Mouse (Mus musculus) natural killer cell, adult 2 months (primary cell): ENCODE measurements at regions not wholly inside any gene's neighbourhood (a gene's known extent, or its start where the extent isn't known, plus 50 kb on each side); places are given as distances from the start of the nearest gene placed in this dataset.

Source experiments
- DNase-seq, 2 experiments: peaks; one replicate each; pipeline ENCODE4 v3.0.0; 2022; ENCODE audit warnings: low spot score in 2 of 2

DNA sequence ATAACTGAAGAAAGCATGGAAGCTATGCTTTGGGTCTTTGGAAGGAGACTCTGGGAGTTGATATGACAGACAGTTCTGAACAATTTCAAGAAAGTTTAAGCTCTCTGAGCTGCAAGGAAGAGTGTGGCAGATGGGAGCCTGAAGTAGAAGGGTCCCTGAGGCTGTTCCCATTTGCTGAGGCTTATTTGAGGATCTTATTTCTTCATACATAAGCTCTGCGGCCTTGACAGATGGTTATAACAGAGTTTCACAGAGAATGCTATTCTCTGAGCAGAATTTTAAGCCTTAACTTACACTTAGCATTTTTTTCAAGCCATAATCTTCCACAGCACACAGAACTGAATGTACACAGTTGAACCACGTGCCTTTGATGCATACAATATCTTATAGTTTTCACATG lies 278.7 kb downstream of the Plk2 start:
- DNase-seq: no peak

DNA sequence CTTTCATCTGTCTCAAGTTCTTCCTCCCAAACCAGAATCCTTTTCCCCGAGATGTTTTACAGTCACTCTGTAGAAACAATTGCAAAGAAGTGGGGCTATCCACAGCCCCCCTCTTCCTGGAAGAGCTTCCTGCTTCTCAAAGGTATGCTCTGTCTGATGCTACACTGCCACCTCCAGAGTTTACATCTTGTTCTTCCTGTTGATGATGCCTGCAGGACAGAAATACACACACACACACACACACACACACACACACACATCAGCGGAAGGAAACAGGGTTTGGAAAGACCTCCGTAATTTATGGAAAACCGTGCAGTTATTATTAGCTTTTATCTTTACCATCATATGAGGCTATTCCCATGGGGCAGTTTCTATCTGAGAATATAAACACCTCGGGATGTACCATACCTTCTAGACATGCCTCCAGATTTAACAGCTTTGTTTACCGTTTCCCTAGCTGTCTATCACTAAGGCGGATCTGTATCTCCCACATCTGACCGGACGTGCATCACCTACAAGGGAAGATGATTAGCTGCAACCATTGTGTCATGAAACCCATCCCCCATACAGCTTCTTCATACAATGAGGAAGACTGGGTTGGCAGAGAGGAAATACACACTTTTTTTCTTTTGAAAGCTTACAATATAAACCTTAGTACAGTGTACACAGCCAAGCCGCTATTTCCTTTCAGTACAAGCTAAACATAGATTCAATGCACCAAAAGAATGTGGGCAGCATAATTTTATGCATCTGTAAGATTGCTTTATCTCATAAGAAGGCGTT lies 288.6 kb downstream of the Plk2 start:
- DNase-seq: no peak

DNA sequence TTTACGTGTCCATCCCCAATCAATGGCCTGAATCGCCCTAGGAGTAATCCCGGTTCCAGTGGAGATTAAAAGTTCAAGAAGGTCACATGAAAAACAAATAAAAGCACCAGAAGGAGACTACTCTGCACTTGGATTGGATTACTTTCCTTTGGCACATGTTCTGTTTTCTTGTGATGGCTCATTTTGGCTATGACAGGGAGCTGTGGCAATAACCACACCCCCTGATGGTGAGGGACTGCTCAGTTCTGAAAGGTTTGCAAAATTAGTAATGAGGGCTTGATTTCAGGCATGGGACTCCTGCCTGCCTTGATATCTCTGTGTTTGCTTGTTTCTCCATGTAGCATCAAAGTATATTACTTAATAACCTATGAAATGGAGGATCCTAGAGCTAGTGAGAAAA lies 293.9 kb downstream of the Plk2 start:
- DNase-seq: no peak

DNA sequence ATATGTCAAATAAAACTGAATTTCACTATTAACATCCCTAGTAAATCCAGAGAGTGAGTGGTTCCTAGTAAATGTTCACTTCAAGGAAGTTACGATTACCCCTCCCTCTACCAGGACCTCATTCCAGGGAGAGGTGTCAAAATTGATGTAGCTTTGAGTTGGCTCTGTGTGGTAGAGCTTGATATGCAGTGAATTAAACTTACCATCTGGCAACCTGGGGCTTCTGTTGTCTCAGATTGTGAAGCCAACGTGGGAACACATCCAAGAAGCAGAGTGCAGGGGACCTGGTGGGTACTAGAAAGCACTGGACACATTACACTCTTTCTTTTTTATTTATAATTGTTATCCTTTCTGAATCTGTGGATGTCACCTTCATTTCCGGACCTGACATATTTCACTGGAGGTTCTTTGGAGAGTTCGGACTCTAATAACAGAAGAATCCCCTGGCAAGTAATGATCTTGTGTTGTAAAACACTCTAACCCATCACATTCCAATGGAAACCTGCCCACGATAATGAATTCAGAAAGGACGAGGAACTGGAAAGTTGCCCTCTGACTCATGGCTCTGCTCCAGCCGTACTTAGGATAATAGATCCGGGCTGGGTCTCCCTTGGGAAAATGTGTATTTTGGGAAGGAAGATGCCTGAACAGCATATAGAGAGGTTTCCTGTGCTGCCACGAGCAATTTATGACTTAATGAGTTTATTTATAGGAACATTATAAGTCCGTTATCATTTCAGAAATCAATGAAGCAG lies 295.8 kb downstream of the Plk2 start:
- no peak for DNase-seq

DNA sequence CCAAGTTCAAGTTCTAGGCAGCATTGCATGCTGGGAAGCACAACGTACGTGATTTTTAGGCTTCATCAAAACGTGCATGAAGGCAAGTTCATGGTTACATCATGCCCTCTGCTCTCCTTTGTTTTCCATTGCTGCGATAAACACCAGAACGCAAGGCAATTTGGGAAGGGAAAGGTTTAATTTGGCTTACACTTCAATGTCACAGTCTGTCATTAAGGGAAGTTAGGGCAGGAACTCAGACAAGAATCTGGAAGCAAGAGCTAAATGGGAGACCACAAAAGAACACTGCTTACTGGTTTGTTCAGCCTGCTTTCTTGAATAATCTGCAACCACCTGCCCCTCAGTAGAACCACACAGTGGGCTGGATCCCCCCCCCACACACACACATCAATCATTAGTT lies 297.9 kb downstream of the Plk2 start:
- no peak for DNase-seq

DNA sequence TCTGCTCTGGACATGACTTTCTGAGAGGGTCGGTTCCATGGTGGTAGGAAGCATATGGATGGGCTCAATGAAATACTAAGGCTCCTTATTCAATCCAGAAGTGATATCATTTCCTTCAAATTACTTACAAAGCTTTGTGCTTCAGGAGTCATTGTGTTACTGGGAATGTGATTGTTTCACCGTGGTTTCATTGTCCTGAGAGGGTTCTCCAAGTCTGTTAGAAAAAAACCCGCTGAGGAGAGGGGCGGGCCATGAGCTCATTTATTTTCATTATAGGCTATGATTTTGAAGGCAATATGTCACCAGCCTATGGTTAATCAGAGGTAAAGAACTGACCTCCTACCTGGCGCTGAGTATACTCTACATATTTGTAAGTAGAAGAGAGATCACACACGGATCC lies 300.0 kb downstream of the Plk2 start:
- DNase-seq: no peak

DNA sequence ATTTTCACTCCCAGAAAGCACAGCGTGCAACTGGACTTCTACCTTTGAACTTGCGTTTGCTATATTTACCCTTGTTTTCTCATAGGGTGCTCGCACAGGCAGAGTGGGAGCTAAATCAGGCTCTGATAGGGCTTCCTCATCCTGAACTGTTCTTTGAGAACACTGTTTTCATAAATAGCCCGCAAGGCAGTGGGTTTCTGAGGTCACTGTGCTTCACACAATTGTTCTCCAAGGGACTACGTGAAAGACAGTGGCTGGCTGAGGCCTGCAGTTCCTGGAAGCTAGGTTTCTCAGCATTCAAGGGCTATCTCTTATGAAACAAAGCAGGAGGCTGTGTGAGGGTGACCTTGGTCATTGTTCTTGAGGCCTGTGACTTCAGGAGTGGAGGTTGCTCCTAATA lies 301.7 kb downstream of the Plk2 start:
- no peak for DNase-seq

DNA sequence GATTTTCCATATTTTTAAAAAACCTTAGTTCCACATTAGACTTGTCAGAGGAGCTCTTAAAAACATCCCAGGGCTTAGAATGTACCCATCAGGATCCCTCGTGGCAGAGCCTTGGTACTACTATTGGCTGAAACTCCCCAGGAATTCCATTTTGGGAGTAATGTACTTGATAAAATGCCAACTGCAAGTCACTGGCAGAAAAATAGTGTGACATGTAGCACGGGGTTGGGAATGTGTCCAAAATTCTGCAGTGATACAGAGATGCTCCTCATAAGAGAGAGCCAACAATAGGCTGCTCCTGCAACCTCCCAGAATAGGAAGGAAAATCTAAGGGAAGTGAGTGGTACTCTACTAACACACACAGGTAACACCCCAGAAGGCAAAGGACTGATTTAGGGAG lies 309.4 kb downstream of the Plk2 start:
- no peak for DNase-seq

DNA sequence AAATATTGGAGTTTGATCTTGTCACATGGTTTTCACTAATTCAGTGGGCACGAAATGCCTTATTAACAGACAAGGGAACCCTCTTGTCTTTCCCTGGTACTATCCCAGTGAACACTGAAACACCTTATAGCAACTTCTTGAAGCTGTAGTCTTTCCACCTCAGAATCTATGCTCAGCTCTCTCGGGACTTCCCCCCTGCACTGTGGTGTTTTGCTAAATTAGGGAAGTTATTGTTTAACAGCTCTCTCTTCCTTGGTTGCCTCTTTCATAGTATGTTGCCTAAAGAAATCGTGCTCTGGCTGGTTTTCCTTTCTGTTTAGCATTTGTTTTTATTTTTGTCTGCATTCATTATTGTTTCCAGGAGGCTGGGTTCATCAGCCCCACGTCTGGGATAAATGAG lies 316.0 kb downstream of the Plk2 start:
- DNase-seq: no peak

DNA sequence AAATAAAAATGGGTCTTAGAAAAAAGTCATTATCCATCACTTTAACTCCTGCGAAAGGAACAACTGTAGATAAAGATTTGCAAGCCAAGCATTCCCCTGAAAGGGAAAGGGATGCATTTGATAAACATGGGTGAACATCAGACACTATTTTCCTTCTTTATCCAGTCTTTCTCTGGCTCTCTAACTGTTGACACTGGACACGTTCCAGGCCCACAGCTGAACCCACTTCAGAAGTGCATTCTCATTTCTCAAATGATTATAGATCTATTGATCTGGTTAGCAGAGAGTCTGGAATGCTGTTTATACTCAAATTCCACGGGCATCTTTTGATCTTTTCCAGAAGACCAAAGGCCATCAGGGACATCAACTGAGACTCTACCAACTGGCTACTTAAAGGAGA lies 317.7 kb downstream of the Plk2 start:
- DNase-seq: no peak

DNA sequence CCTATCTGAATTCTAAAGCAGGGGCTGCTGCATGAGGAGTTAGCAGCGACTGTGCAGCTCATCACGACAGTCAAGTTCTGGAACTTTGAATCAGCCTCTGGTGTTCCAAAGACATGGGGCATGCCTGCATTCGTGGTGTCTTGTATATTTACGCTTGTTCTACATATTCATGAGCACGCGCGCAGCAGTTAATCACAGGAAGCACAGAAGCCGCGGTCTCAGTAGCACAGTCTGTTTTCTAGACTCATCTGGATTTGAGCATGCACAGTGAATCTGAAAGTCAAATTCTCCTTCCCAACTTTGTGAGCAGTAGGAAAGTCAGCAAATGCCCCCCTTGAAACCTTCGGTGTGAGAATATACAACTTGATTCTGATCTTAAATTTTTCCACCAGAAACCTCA lies 327.3 kb downstream of the Plk2 start:
- no peak for DNase-seq

DNA sequence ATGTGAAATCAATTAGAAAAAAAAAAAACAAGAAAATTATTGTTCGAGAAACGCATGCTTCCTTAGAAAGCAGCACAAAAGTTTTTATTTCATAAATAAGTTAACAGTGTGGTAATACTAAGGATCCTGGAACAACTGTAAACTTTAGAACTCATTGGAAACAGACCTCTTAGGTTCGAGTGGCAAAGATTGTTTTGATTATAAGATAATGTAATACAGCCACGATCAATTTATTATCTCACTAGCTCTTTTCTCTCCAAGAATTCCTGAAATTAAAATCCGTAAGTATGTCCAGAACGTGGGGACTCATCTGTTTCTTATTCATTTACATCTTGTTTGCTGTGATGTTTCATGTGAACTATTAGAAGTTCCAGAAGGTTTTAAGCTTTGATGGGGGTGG lies 327.9 kb downstream of the Plk2 start:
- DNase-seq: no peak

DNA sequence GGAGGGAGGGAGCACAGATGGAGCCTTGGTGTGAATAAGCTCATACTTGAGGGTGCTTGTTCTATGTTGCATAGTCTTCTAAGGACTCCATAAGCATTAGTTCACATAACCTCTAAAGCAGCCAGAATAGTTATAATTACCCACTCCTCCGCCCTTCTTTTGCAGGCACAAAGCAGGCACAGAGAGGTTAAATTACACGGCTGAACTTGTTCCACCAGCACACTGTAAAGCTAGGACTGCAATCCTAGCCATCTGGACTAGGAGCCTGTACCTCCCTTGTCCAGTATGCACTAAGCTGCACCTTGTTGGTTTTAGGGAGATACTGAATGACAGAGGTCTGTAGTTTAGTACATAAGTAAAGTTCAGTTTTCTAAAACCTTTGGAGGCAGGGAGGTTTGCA lies 330.0 kb downstream of the Plk2 start:
- DNase-seq: no peak

DNA sequence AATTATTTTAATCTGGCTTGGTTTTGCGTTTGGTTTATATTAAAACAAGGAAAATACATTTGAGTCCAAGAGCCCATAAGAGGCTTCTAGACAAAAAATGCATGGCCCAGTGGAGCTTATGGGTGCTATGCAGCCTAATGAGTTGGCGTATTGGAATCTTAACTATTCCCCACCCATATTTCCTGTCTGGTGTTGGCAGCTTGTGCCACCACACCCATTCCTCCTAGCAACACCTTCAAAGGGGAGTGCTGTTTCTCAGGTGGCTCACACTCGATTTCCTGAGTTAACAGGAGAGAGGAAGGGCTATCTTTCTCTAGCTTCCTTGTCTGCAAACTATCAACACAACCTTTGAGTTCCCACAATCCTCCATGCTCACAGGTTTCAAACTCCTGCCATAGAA lies 331.0 kb downstream of the Plk2 start:
- no peak for DNase-seq

DNA sequence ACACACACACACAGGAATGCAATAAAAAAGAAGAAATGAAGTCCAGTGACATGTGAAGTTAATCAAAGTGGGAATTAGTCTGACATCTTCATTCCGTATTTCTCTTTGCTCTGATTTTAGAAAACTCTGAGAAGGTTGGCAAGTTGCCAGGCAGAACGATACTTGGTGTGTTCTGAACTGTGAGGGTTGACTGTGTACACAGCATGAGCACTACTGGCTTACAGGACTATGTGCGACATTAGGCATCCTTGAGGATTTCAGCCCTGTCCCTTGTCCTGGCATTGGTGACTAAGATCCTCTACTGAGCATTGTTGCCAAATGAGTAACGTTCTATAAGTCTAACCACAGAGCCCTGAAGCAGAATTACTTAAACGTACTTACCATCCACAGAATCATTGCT lies 340.7 kb downstream of the Plk2 start:
- no peak for DNase-seq

DNA sequence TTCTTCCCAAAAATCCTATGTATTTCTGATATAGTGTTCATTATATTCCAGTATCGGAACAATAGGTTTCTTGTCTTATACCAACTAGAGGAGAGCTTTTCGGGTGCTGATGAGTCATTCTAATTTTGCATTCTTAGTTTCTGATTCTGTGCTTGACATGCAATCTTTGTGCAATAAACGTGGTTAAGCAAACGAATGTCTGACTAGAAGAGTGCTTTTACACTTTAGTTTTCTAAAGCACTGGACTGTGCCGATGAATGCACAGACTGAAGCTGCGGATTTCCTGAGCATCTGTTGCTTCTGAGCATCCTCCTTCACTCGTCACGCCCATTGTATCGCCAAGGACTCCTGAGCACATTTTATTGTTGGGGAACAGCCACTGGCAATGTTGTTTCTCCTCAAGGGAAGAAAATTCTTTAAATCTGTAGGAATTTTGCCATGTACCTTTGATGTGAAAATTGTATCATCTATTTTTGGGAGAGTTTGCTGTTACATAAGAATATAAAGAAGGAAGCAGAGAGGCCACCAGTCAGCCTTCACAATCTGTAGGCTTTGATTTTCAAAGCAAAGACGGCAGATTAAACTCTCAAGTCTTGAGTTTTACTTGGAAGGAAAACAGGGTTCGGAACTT lies 346.8 kb downstream of the Plk2 start:
- no peak for DNase-seq

DNA sequence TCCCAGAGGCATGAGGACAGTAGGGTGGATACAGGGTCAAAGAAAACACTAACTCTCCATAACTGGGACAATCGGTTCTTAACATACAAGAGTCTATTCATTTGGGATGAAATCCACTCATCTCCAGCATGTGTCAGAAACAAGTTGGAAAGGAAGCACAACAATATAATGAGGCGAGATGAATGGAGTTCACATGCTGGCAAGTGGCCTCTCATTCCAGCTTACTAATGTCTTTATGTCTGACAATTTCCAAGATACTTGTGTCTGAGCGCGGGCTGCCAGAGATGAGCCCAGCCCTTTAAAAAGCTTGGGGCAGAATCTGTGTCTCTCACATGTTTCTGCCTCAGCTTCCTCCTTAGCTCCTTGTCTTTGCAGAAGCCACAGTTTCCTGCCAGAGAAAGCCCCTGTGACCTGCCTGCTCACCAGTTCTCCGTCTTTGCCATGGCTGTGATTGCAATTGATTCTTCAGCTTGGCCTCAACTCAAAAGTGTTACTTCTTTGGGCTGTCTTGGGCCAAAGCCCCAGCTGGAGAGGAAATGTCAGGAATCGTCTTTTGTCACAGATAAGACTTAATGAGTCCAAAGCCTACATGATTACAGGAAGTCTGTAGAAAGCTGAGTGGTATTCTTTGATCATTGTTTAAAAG lies 352.5 kb downstream of the Plk2 start:
- no peak for DNase-seq

DNA sequence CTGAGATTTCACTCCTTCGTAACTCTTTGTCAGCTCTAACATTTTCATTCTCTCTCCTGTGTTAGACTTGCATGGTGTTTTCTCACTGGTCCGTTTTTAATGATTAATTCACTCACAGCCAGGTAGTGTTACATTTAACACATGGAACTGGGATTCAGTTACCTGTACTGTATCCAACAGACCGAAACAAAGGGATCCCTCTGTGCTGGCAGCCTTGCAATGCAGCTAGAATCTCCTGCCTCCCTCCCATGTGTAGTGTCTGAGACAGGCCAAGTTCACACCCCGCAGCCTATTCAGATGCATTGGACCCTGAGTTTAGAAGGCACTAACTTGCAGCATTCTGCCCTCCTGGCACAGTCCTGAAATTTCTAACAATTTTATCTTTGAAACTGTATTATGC lies 357.9 kb downstream of the Plk2 start:
- DNase-seq: no peak

DNA sequence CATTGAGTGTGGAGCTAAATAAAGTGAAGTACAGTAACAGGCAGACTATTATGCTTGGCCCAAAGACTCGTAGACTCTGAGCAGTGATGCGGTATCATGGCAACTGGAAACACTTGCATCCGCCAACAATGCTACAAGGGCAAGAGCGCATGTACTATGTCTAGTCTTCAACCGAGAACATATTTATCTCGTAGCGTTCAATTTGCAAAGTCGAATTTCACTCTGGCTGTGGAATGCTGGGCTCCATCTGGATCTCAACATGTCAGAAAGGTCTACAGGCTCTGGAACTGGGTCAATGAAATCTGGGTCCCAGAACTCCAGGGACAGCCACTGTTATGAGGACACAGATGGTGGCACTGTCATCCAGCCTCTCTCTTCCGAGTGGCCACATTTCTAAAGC lies 359.7 kb downstream of the Plk2 start:
- no peak for DNase-seq

DNA sequence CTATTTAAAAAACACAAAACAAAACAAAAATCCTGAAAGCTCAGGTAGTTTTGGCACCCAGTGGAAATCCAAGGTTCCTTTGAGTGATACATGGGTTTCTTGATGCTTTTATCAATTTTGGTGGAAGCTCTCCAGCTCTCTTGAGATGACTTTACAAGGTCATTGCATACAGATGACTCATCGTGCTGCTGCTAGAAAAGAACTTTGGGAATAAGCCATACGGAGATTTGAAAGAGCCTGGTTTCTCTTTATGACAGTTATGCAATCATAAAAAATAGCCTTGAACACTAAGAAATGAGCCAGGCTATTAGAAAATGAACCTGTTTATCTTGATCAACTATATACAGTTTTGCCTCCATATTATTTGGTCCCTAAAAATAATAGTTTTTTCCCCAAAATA lies 362.0 kb downstream of the Plk2 start:
- DNase-seq: no peak

DNA sequence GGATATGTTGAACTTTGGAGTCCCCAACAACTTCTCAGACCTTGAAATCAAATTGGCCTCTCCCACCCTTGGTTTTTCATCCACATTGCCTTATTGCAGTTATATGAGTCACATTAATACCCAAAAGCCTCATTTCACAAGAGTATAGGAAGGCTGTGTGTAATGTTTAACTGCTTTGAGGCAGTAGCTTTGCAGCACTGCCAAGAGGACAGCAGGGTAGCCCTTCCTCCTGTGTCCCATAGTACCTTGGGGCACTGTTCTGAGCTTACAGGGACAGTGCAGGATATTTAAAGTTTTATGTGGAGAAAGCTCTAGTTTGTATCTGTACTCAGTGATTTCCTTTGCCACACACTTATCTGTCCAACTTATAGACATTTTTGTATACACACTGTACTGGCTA lies 374.4 kb downstream of the Plk2 start:
- no peak for DNase-seq

DNA sequence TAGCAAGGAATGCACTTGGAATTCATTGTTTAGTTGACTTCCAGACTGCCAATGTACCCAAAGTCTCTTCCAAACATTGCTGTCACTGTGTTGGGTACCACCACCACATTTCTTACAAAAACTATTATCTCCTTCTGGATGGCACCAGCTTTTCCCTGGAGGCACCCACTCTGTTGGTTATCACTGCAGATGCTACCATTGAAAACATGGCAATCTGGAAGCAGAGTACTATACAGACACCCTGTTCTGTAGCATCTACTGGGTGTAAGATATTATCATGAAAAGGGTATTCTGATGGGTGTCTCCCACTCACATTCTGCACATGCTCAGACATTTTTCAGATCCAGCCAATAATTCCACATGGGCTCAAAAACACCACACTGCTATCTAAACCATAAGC lies 380.4 kb downstream of the Plk2 start:
- no peak for DNase-seq
